Mouse (Mus musculus): ENCODE measurements around the gene Trex1. TPM values are rescaled to one million over a fixed set of nuclear protein-coding genes. Genes with fewer than 3 reads are reported as not detected.
A peak's percentile ranks its signal among the peaks of the same experiment; 100 is the strongest.

Trex1 gene
- total and polyA plus RNA-seq, 2 experiments from 2014 or later, result 20.3 to 25.3 TPM

DNA sequence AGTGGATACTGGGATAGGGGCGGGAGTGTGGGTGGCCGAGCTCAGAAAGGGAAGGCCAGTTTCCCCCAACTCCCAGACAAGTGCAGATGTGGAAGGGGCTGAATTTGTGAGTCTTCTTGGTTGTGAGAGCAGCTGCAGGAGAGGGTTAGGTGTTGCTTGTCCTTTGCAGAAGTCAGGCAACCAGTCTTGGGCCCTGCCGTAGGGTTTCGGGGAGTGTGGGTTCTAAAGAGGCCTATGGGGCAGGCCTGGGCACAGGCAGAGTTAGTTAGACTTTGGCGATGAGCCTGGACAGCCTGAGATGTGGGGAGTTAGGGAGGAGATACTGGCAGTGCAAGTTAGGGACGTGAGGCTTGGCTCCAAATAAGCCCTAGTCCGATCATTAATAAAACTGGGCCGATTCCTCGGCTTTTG lies 36.7 kb upstream of the Trex1 start:
- H3K9ac ChIP-seq, result peak overlapping the region; percentile 95
- peaks cover 35% of the 10 kb centered on the region for H3K4me1 ChIP-seq (ENCODE audit: insufficient read depth)
- H3K9me3 ChIP-seq (ENCODE audit: low read length), result no peaks in the 10 kb centered on the region
- ATAC-seq, result no peak
- H3K4me2 ChIP-seq (ENCODE audit: low read depth), result peak overlapping the region; percentile 83
- DNase-seq, result peak; percentile 74
- no peak for TF ChIP-seq CTCF (IDR thresholded peaks at IDR 0.05; ENCODE audit: low read depth)
- peak overlapping the region; percentile 71 for H3K4me3 ChIP-seq (ENCODE audit: low read depth, low read length)
- H3K36me3 ChIP-seq (ENCODE audit: insufficient read depth), result peaks cover 24% of the 10 kb centered on the region
- peak overlapping the region; percentile 100 for H3K27ac ChIP-seq (ENCODE audit: low read depth, low read length)
- WGBS, result 2% methylated on average over 9 of the region's 9 CpGs
- no peaks in the 10 kb centered on the region for H3K27me3 ChIP-seq (ENCODE audit: insufficient read depth, low read length)

DNA sequence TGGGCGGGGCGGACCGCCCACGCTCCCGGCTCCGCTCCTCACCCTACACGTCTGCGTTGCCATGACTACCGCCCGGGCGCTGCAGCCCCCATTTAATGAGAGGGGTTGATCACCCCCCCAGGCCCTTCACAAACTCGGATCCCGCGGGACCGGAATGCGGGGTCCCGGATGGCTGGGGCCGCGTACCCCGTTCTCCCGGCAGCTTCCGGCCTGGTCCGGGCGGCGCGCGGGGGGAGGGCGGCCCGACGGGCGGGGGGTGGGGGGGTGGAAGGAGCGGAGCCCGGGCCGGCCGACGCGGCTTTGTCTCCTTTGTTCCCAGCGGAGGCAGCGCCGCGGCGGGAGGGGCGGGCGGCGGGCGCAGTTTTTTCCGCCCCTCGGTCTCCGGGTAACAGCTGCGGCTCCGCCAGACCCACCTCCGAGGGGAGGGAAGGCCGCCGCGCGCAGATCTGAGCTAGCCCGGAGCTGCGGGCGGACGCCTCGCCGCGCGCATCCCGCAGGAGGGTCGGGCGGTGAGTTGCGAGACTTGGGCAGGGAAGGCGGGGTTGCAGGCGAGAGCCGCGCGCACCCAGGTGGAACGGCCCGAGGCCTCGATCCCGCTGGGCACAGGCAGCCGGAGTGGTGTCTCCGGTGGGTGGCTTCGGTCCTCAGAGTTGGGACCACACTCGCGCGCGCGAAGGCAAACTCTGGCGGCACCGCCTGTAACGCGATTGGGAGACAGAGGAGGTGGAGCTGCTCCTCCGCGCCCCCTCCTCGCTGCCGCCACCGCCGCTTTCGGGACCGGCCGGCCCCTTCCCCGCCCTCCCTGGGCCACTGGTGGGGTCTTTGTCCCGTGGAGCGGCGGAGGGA lies 35.8 kb upstream of the Trex1 start, which contains the start of gene Plxnb1:
Gene Plxnb1 (plus strand): TSS at position 253 of the 846 bp plus-strand sequence.
- ATAC-seq, result peak; percentile 76
- peak within 1 kb of the TSS; percentile 100 for H3K27ac ChIP-seq (ENCODE audit: low read depth, low read length)
- 1% methylated on average over 92 of the region's 102 CpGs for WGBS

DNA sequence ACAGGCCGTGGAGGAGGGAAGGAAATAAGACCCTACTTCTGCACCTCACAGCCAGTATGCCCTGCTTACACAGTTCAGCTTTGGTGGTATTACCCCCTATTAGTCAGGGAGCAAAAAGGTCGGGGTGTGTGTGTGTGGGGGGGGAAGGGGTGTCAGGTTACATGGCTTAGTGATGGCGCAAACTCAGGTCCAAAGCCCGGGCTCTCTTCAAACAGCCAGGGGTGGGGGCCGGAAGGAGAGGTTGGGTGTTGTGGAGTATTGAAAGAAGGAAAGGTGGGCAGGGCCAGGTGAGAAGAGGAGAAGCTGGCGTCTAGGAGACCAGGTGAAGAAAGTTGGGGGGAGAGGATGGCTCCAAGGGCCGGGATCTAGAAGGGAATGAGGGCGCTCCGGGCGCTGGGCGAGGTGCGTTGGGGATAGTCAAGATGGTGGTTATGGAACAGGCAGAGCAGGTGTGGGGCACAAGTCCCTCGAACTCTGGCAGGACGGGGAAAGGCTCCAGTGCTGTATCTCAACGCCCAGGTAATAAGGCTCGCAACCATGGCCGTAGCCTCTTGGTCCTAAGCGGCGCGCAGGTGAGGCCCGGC lies 35.1 kb upstream of the Trex1 start:
- peak overlapping the region; percentile 100 for H3K27ac ChIP-seq (ENCODE audit: low read depth, low read length)
- peaks cover 35% of the 10 kb centered on the region for H3K4me1 ChIP-seq (ENCODE audit: insufficient read depth)
- H3K4me2 ChIP-seq (ENCODE audit: low read depth), result peak overlapping the region; percentile 83
- peak overlapping the region; percentile 71 for H3K4me3 ChIP-seq (ENCODE audit: low read depth, low read length)
- peaks cover 16% of the 10 kb centered on the region for H3K36me3 ChIP-seq (ENCODE audit: insufficient read depth)
- no peaks in the 10 kb centered on the region for H3K27me3 ChIP-seq (ENCODE audit: insufficient read depth, low read length)
- under 1% methylated on average over 21 of the region's 21 CpGs for WGBS
- no peak for TF ChIP-seq CTCF (IDR thresholded peaks at IDR 0.05; ENCODE audit: low read depth)
- peak; percentile 6 for ATAC-seq
- H3K9me3 ChIP-seq (ENCODE audit: low read length), result no peaks in the 10 kb centered on the region
- no peak for DNase-seq
- H3K9ac ChIP-seq, result peak overlapping the region; percentile 95

More for the DNA sequence above, 35.8 kb upstream of the Trex1 start, which contains the start of gene Plxnb1:
- Histone ChIP-seq H3K4me3 (ENCODE audit: low read depth, low read length) (peak within 1 kb of the TSS; percentile 71), H3K9ac (peak within 1 kb of the TSS; percentile 95), H3K36me3 (ENCODE audit: insufficient read depth) (peaks cover 18% of the 10 kb centered on the region), H3K4me1 (ENCODE audit: insufficient read depth) (peaks cover 35% of the 10 kb centered on the region), H3K27me3 (ENCODE audit: insufficient read depth, low read length) (no peaks in the 10 kb centered on the region), H3K4me2 (ENCODE audit: low read depth) (peak within 1 kb of the TSS; percentile 83), H3K9me3 (ENCODE audit: low read length) (no peaks in the 10 kb centered on the region)
- DNase-seq, result peak; percentile 90
- TF ChIP-seq CTCF (IDR thresholded peaks at IDR 0.05; ENCODE audit: low read depth), result no peak

- Histone ChIP-seq H3K9ac (peak overlapping the region; percentile 95), H3K4me3 (ENCODE audit: low read depth, low read length) (peak overlapping the region; percentile 71), H3K4me2 (ENCODE audit: low read depth) (peak overlapping the region; percentile 83), H3K4me1 (ENCODE audit: insufficient read depth) (peaks cover 35% of the 10 kb centered on the region), H3K9me3 (ENCODE audit: low read length) (no peaks in the 10 kb centered on the region), H3K27me3 (ENCODE audit: insufficient read depth, low read length) (no peaks in the 10 kb centered on the region), H3K36me3 (ENCODE audit: insufficient read depth) (peaks cover 13% of the 10 kb centered on the region), H3K27ac (ENCODE audit: low read depth, low read length) (peak overlapping the region; percentile 100)
- no peak for DNase-seq
- ATAC-seq, result no peak
- 16% methylated on average over 11 of the region's 11 CpGs for WGBS
- no peak for TF ChIP-seq CTCF (IDR thresholded peaks at IDR 0.05; ENCODE audit: low read depth)
These were observed 34.4 kb upstream of the Trex1 start for GRCm38 (mm10) chr9:109093786-109094552.

- Histone ChIP-seq H3K36me3 (ENCODE audit: insufficient read depth) (peaks cover 13% of the 10 kb centered on the region), H3K4me3 (ENCODE audit: low read depth, low read length) (no peak overlapping the region), H3K27me3 (ENCODE audit: insufficient read depth, low read length) (no peaks in the 10 kb centered on the region), H3K9ac (no peak overlapping the region), H3K27ac (ENCODE audit: low read depth, low read length) (no peak overlapping the region), H3K9me3 (ENCODE audit: low read length) (no peaks in the 10 kb centered on the region), H3K4me1 (ENCODE audit: insufficient read depth) (peaks cover 23% of the 10 kb centered on the region), H3K4me2 (ENCODE audit: low read depth) (no peak overlapping the region)
- ATAC-seq (no peak), DNase-seq (no peak)
- 63% methylated on average over 6 of the region's 6 CpGs for WGBS
- TF ChIP-seq CTCF (IDR thresholded peaks at IDR 0.05; ENCODE audit: low read depth), result 0 out of 2 replicates have a peak, but pooled peaks have one; percentile 4
These were observed 33.3 kb upstream of the Trex1 start for GRCm38 (mm10) chr9:109092799-109093198.

GRCm38 (mm10) chr9:109091802-109092201 lies 32.3 kb upstream of the Trex1 start:
- H3K36me3 ChIP-seq (ENCODE audit: insufficient read depth), result peaks cover 13% of the 10 kb centered on the region

More at GRCm38 (mm10) chr9:109091802-109092201, 32.3 kb upstream of the Trex1 start:
- Histone ChIP-seq H3K4me1 (ENCODE audit: insufficient read depth) (peaks cover 13% of the 10 kb centered on the region), H3K4me3 (ENCODE audit: low read depth, low read length) (no peak overlapping the region), H3K27me3 (ENCODE audit: insufficient read depth, low read length) (no peaks in the 10 kb centered on the region), H3K9me3 (ENCODE audit: low read length) (no peaks in the 10 kb centered on the region), H3K27ac (ENCODE audit: low read depth, low read length) (no peak overlapping the region), H3K9ac (no peak overlapping the region), H3K4me2 (ENCODE audit: low read depth) (no peak overlapping the region)
- 93% methylated on average over 8 of the region's 8 CpGs for WGBS
- ATAC-seq (no peak), DNase-seq (no peak)
- TF ChIP-seq CTCF (IDR thresholded peaks at IDR 0.05; ENCODE audit: low read depth), result no peak
